Mouse (Mus musculus): ENCODE data around the gene Npffr2.

DNA sequence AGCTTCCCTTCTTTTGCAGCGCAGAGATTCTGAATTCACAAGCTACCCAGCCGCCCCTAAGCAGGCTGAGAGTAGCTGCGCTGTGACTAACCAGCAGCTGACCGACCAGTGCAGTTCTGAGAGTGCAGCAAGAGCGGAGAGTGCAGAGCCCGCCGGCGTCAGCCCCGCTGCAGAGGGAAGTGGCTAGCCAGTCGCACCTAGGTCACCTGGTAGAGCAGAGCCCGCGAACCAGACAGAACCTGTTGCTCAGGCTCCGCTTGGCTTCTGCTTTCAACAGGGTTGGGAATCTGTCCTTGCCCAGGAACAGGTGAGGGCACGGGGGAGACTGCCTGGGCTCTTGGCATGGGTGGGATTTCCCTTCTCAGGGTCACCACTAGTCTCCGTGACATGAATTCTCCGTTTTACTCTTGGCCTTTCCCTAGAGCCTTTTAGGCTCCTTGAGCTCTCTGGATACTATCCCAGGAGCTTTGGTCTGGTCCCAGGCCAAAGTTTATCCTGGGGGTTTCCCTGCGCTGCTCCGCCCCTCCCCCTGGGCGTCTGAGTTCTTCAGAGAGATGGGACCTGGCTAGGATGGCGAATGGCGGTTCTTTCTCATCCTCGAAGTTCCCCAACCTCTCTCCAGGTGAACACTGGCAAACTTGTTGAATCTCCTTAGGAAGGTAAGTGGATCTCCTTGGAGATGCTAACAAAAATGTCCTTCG, at the start of gene Npffr2:
- TF ChIP-seq EP300 (optimal IDR thresholded peaks at IDR 0.05) (no peak), CTCF (IDR thresholded peaks at IDR 0.05; ENCODE audit: low read depth) (no peak)

Measured in stomach, postnatal 0 days (tissue).